Mouse (Mus musculus) forebrain, embryonic 14.5 days (tissue): Measurements from ENCODE around the gene Cenpa. TPM values are rescaled to one million over a fixed set of nuclear protein-coding genes. Genes with fewer than 3 reads are reported as not detected.

Experiments used
- ATAC-seq: fragments of 200-750 bp; cut with Nextera tagmentation; 2 replicates; pipeline ENCODE4 v1.8.0; 2017; ENCODE audit warnings: mild to moderate bottlenecking, moderate library complexity
- DNase-seq: peaks from one replicate; pipeline ENCODE4 v3.0.0-alpha.2; 2015; ENCODE audit warnings: low spot score
- H3K27ac ChIP-seq: fragments of 300-500 bp; sonication (generic); 2 replicates; pipeline ENCODE4 v1.5.1; 2014; ENCODE audit warnings: low read depth, mild to moderate bottlenecking, control low read depth, low read length, moderate library complexity
- H3K27me3 ChIP-seq: fragments of 300-500 bp; sonication (generic); replicated peaks from 2 replicates; pipeline ENCODE4 v1.6.1; 2014; ENCODE audit warnings: low read length, control low read depth, mixed read lengths; ENCODE audit not compliant: control insufficient read depth, insufficient read depth
- H3K36me3 ChIP-seq: fragments of 300-500 bp; sonication (generic); 2 replicates; pipeline ENCODE4 v1.6.1; 2014; ENCODE audit warnings: low read length, control low read depth; ENCODE audit not compliant: control insufficient read depth, insufficient read depth
- H3K4me1 ChIP-seq: fragments of 300-500 bp; sonication (generic); 2 replicates; pipeline ENCODE4 v1.6.1; 2014; ENCODE audit warnings: antibody characterized with exemption, low read length, control low read depth; ENCODE audit not compliant: control insufficient read depth, insufficient read depth
- H3K4me2 ChIP-seq: fragments of 300-500 bp; sonication (generic); 2 replicates; pipeline ENCODE4 v1.6.1; 2014; ENCODE audit warnings: mild to moderate bottlenecking, control low read depth, low read length
- H3K4me3 ChIP-seq: fragments of 300-500 bp; sonication (generic); 2 replicates; pipeline ENCODE4 v1.5.1; 2014; ENCODE audit warnings: low read depth, low read length, control low read depth
- H3K9ac ChIP-seq: fragments of 300-500 bp; sonication (generic); 2 replicates; pipeline ENCODE4 v1.6.1; 2014; ENCODE audit warnings: mild to moderate bottlenecking, low read length, control low read depth, moderate library complexity
- H3K9me3 ChIP-seq: fragments of 300-500 bp; sonication (generic); replicated peaks from 2 replicates; pipeline ENCODE4 v1.6.1; 2016; ENCODE audit warnings: low read length, control low read depth, mixed read lengths; ENCODE audit not compliant: control insufficient read depth
- WGBS: fragments of 180-500 bp; shearing (Covaris S2); extraction: QIAGEN DNeasy Blood & Tissue Kit; methylation state at CpG from one replicate; pipeline ENCODE4 v1.1.7; 2014; 5-methylcytosine and 5-hydroxymethylcytosine counted together
- polyA plus RNA-seq: library from polyadenylated mRNA; unstranded; fragments of >200 nt; fragmentation: Nextera tagmentation; extraction: Ambion mirVana; gene quantifications from 2 replicates; pipeline ENCODE4 v1.2.1, GENCODE M21; 2014

The Cenpa gene
- polyA plus RNA-seq, 1 experiment from 2014 or later: 206 TPM

GRCm38 (mm10) chr5:30651554-30651953 is 15.0 kb upstream of the Cenpa start:
- peaks cover 30% of the 10 kb centered on the region for H3K36me3 ChIP-seq
- no peak overlapping the region for H3K4me2 ChIP-seq
- no peaks in the 10 kb centered on the region for H3K9me3 ChIP-seq
- no peak overlapping the region for H3K27ac ChIP-seq
- DNase-seq (no peak), ATAC-seq (no peak)
- no peak overlapping the region for H3K4me3 ChIP-seq
- peaks cover 9% of the 10 kb centered on the region for H3K4me1 ChIP-seq
- H3K27me3 ChIP-seq: no peaks in the 10 kb centered on the region
- WGBS: 93% methylated on average over 3 of the region's 3 CpGs
- H3K9ac ChIP-seq: no peak overlapping the region

DNA sequence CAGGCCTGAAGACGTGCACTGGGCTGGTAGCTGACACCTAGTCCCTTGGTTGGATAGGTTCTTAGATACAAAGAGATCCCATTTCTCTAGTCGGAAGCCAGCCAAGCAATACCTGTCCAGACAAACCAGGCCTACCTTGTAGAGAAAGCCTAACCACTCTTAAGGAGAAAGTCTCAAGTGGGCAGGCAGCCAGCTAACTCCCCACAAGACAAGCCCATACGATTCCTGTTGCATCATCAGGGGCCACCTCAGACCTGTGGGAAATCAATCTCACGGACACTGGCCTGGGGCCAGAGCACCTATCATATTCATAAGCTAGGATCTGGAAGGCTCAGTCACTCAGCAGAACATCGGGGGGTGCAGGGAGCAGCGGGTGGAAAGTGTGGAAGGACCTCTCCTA is 13.3 kb upstream of the Cenpa start:
- no peak overlapping the region for H3K9ac ChIP-seq
- H3K36me3 ChIP-seq: peaks cover 46% of the 10 kb centered on the region
- H3K4me2 ChIP-seq: no peak overlapping the region
- no peak overlapping the region for H3K4me3 ChIP-seq
- no peaks in the 10 kb centered on the region for H3K9me3 ChIP-seq
- H3K27me3 ChIP-seq: no peaks in the 10 kb centered on the region
- ATAC-seq (no peak), DNase-seq (no peak)
- H3K4me1 ChIP-seq: peaks cover 8% of the 10 kb centered on the region
- H3K27ac ChIP-seq: no peak overlapping the region
- WGBS: 88% methylated on average over 6 of the region's 6 CpGs

DNA sequence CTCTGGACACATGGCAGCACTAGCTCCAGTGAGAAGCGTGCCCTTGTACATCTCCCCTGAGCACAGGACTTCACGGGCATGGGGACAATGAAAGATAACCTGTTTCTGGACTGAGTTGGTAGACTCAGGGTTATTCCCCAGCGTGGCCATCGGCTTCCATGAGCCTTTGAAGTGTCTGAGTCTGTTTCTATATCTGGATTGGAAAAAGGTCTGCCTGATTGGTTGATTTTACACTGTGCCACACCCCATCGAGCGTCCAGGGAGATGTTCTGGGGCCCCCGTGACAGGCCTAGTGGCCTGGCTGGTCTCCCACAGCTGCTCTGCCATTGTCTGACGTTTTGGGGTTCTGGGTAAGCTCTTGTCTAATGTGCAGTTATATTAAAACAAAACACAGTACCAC is 11.5 kb upstream of the Cenpa start:
- Histone ChIP-seq H3K4me2 (no peak overlapping the region), H3K9me3 (no peaks in the 10 kb centered on the region), H3K27me3 (no peaks in the 10 kb centered on the region), H3K4me1 (no peaks in the 10 kb centered on the region), H3K9ac (no peak overlapping the region), H3K4me3 (no peak overlapping the region), H3K27ac (no peak overlapping the region), H3K36me3 (peaks cover 52% of the 10 kb centered on the region)
- no peak for DNase-seq
- ATAC-seq: no peak
- 84% methylated on average over 8 of the region's 8 CpGs for WGBS

GRCm38 (mm10) chr5:30655526-30656195 is 10.9 kb upstream of the Cenpa start:
- H3K27me3 ChIP-seq: no peaks in the 10 kb centered on the region
- peaks cover 52% of the 10 kb centered on the region for H3K36me3 ChIP-seq
- no peaks in the 10 kb centered on the region for H3K4me1 ChIP-seq
- no peak for ATAC-seq
- H3K9me3 ChIP-seq: no peaks in the 10 kb centered on the region
- DNase-seq: no peak
- H3K4me2 ChIP-seq: no peak overlapping the region
- 96% methylated on average over 6 of the region's 6 CpGs for WGBS
- no peak overlapping the region for H3K27ac ChIP-seq
- no peak overlapping the region for H3K9ac ChIP-seq
- no peak overlapping the region for H3K4me3 ChIP-seq

- no peak overlapping the region for H3K4me2 ChIP-seq
- DNase-seq (no peak), ATAC-seq (no peak)
- no peaks in the 10 kb centered on the region for H3K9me3 ChIP-seq
- 86% methylated on average over 4 of the region's 4 CpGs for WGBS
- no peaks in the 10 kb centered on the region for H3K4me1 ChIP-seq
- H3K4me3 ChIP-seq: no peak overlapping the region
- peaks cover 44% of the 10 kb centered on the region for H3K36me3 ChIP-seq
- H3K27me3 ChIP-seq: no peaks in the 10 kb centered on the region
- no peak overlapping the region for H3K27ac ChIP-seq
- no peak overlapping the region for H3K9ac ChIP-seq
Measured at GRCm38 (mm10) chr5:30659042-30659441, 7.5 kb upstream of the Cenpa start.

GRCm38 (mm10) chr5:30660278-30660677 is 6.3 kb upstream of the Cenpa start:
- no peak overlapping the region for H3K27ac ChIP-seq
- H3K9me3 ChIP-seq: no peaks in the 10 kb centered on the region
- H3K36me3 ChIP-seq: peaks cover 35% of the 10 kb centered on the region
- no peak for ATAC-seq
- H3K4me2 ChIP-seq: no peak overlapping the region
- no peak overlapping the region for H3K9ac ChIP-seq
- no peak overlapping the region for H3K4me3 ChIP-seq
- H3K4me1 ChIP-seq: no peaks in the 10 kb centered on the region
- no peaks in the 10 kb centered on the region for H3K27me3 ChIP-seq
- 79% methylated on average over 1 of the region's 1 CpGs for WGBS
- no peak for DNase-seq

GRCm38 (mm10) chr5:30660813-30661212 is 5.8 kb upstream of the Cenpa start:
- H3K27me3 ChIP-seq: no peaks in the 10 kb centered on the region
- no peak for ATAC-seq
- H3K27ac ChIP-seq: no peak overlapping the region
- H3K4me3 ChIP-seq: no peak overlapping the region
- no peak for DNase-seq
- H3K9me3 ChIP-seq: no peaks in the 10 kb centered on the region
- 95% methylated on average over 5 of the region's 5 CpGs for WGBS
- no peak overlapping the region for H3K9ac ChIP-seq
- H3K4me1 ChIP-seq: no peaks in the 10 kb centered on the region
- peaks cover 30% of the 10 kb centered on the region for H3K36me3 ChIP-seq
- no peak overlapping the region for H3K4me2 ChIP-seq

DNA sequence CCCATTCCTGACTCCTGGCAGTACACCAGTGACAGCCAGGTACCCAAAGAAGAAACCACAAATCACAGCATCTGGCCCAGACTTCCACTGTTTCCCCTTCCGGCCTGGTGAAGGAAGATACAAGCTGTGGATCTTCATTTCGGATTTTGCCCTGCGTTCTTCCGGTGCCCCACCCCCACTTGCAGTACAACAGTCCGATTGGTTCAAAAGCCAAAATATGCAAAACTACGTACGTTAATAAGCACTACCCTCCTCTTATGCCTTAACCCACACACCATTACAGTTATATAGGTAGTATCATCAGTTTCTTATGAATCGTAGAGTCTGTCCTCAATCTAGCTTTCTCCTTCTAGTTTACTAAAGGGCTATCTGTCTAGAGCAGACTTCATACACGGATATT is 1.2 kb upstream of the Cenpa start:
- H3K27me3 ChIP-seq: no peaks in the 10 kb centered on the region
- no peak overlapping the region for H3K27ac ChIP-seq
- peaks cover 7% of the 10 kb centered on the region for H3K4me1 ChIP-seq
- H3K4me3 ChIP-seq: no peak overlapping the region
- 0 out of 2 replicates have a peak, but pooled peaks cover 3% of the 10 kb centered on the region for H3K36me3 ChIP-seq
- DNase-seq (no peak), ATAC-seq (no peak)
- no peak overlapping the region for H3K9ac ChIP-seq
- no peak overlapping the region for H3K4me2 ChIP-seq
- no peaks in the 10 kb centered on the region for H3K9me3 ChIP-seq
- WGBS: 92% methylated on average over 9 of the region's 9 CpGs

DNA sequence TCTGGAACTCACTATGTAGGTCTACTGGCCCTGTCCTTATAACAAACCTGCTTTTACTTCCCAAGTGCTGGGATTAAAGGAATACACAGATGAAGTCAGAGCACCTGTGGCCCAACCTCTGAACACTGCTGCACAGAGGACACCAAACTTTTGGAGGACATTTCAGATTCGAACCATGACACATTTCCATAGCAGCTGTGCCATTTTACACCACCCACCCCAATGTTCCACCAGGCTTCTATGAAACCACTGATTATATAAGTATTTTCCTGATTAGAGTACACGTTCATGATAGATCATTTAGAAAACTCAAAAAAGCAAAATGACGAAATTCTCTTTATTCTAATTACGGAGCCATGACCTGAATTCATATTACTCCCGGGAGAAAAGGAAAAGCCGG is 609 bp upstream of the Cenpa start:
- Histone ChIP-seq H3K36me3 (peaks cover 6% of the 10 kb centered on the region; the same call in 1 of the 2 replicates), H3K4me2 (peak overlapping the region; percentile 77), H3K9me3 (no peaks in the 10 kb centered on the region), H3K4me1 (peaks cover 7% of the 10 kb centered on the region), H3K9ac (peak overlapping the region; percentile 79; the same call in 1 of the 2 replicates), H3K27ac (0 out of 2 replicates have a peak overlapping the region, but pooled peaks have one; percentile 6), H3K27me3 (no peaks in the 10 kb centered on the region), H3K4me3 (peak overlapping the region; percentile 80)
- WGBS: 65% methylated on average over 6 of the region's 6 CpGs
- DNase-seq (no peak), ATAC-seq (no peak)
